In the genomic region with DNA sequence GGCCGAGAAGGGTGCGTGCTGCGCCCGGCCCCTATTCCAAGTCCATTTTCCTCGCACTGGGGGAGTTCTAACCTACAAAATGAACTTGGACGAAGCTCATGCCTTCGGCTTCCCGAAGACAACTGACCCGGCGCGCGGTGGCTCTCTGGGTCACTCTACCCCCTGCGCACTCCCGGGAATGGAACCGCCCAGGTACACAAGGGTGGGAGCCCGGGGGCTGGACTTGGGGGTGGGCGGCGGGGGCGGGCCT, we compare ENCODE assay signal across 7 mouse cellular contexts. TPM values are rescaled to one million over a fixed set of nuclear protein-coding genes. Genes with fewer than 3 reads are reported as not detected.
DNase-seq lines count a peak whose midpoint lies in the region; ATAC-seq lines count a peak whose summit lies in the region.

Gene Lsr (minus strand): TSS at position 214 of the 250 bp plus-strand sequence.

- H3K4me1 ChIP-seq in embryonic facial prominence, embryonic 10.5 days = peaks cover 21% of the 10 kb centered on the region
- peaks cover 7% of the 10 kb centered on the region for H3K4me1 ChIP-seq in hindbrain, embryonic 12.5 days

- H3K9me3 ChIP-seq in embryonic facial prominence, embryonic 10.5 days = no peaks in the 10 kb centered on the region
- no peaks in the 10 kb centered on the region for H3K9me3 ChIP-seq in hindbrain, embryonic 12.5 days (replicated peaks)

- peaks cover 19% of the 10 kb centered on the region for H3K36me3 ChIP-seq in embryonic facial prominence, embryonic 10.5 days (replicated peaks)
- no peaks in the 10 kb centered on the region for H3K36me3 ChIP-seq in hindbrain, embryonic 12.5 days

- H3K4me3 ChIP-seq in embryonic facial prominence, embryonic 10.5 days = peak within 1 kb of the TSS; percentile 63
- H3K4me3 ChIP-seq in hindbrain, embryonic 12.5 days = peak within 1 kb of the TSS; percentile 35

- under 1% methylated on average over 19 of the region's 19 CpGs for whole genome bisulfite sequencing in embryonic facial prominence, embryonic 10.5 days
- 0% methylated on average over 19 of the region's 19 CpGs for WGBS in hindbrain, embryonic 12.5 days

- H3K27ac ChIP-seq in embryonic facial prominence, embryonic 10.5 days (replicated peaks) = peak within 1 kb of the TSS; percentile 82
- no peak within 1 kb of the TSS; the same call in 1 of the 2 replicates for H3K27ac ChIP-seq in hindbrain, embryonic 12.5 days

- ATAC-seq in hindbrain, embryonic 12.5 days (ENCODE audit: low FRiP score) = peak; percentile 37
- ATAC-seq in megakaryocyte-erythroid progenitor cell, adult 5-6 weeks (replicated peaks; ENCODE audit: low FRiP score, low TSS enrichment, poor library complexity, severe bottlenecking) = no peak

- no peak for DNase-seq in left cerebral cortex, postnatal 4 days
- no peak for DNase-seq in left cerebral cortex, adult 9 months (ENCODE audit: low spot score in 2 of 2)
- peak; percentile 72 for DNase-seq in embryonic facial prominence, embryonic 10.5 days (ENCODE audit: low spot score)
- DNase-seq in lung, postnatal 14 days = peak; percentile 58
- DNase-seq in ovary, adult 18-20 months (ENCODE audit: low spot score) = no peak

- intact Hi-C loops in left cerebral cortex, postnatal 4 days (cut with DNase I) = no loop called here

- H3K4me2 ChIP-seq in hindbrain, embryonic 12.5 days (replicated peaks) = peak within 1 kb of the TSS; percentile 59

- H3K27me3 ChIP-seq in embryonic facial prominence, embryonic 10.5 days (replicated peaks; ENCODE audit: low read depth, poor library complexity, severe bottlenecking) = peaks cover 23% of the 10 kb centered on the region
- peaks cover 23% of the 10 kb centered on the region for H3K27me3 ChIP-seq in hindbrain, embryonic 12.5 days

- H3K9ac ChIP-seq in hindbrain, embryonic 12.5 days = peak within 1 kb of the TSS; percentile 47; the same call in 1 of the 2 replicates

RNA-seq across cellular contexts. Expression of gene Lsr, which starts in this region (rescaled TPM):
- 10 to 100 TPM; 12.5 to 12.8 TPM for total RNA-seq in left cerebral cortex, postnatal 4 days (2021)
- polyA plus RNA-seq in embryonic facial prominence, embryonic 10.5 days (2016; fragmentation: Nextera tagmentation; extraction: Ambion mirVana) = 33.1 and 33.4 TPM in 2 replicates
- polyA plus RNA-seq in hindbrain, embryonic 12.5 days (2016; fragmentation: Nextera tagmentation; extraction: Ambion mirVana) = 16.6 and 20.2 TPM in 2 replicates
- total RNA-seq in megakaryocyte-erythroid progenitor cell, adult 5-6 weeks (2014; fragmentation: Nextera tagmentation) = not detected in 2 replicates
- 0.11 and 0.99 TPM in 2 replicates for total RNA-seq in megakaryocyte-erythroid progenitor cell, adult 5-6 weeks (2017)

Comparison
In these comparisons a context has a peak if more than half of its experiments do, and no peak if none do; other contexts are left out.
1. RNA of gene Lsr (total RNA-seq): 12.5 to 12.8 TPM in left cerebral cortex, postnatal 4 days; 0.11 to 0.99 TPM in megakaryocyte-erythroid progenitor cell, adult 5-6 weeks; every median in the first group is over 4 times any median in the second.
2. DNase-seq: peak in embryonic facial prominence, embryonic 10.5 days (single experiment) and lung, postnatal 14 days (single experiment); none in left cerebral cortex, postnatal 4 days (single experiment), left cerebral cortex, adult 9 months (0 of 2) and ovary, adult 18-20 months (single experiment).